Mouse (Mus musculus) right cerebral cortex, postnatal 10 days (tissue): ENCODE measurements around the gene Kirrel3.

ENCODE experiments used
- DNase-seq, 2 experiments: peaks; one replicate each; pipeline ENCODE4 v3.0.0; 2021; ENCODE audit warnings: low spot score in 2 of 2

Gene Kirrel3

DNA sequence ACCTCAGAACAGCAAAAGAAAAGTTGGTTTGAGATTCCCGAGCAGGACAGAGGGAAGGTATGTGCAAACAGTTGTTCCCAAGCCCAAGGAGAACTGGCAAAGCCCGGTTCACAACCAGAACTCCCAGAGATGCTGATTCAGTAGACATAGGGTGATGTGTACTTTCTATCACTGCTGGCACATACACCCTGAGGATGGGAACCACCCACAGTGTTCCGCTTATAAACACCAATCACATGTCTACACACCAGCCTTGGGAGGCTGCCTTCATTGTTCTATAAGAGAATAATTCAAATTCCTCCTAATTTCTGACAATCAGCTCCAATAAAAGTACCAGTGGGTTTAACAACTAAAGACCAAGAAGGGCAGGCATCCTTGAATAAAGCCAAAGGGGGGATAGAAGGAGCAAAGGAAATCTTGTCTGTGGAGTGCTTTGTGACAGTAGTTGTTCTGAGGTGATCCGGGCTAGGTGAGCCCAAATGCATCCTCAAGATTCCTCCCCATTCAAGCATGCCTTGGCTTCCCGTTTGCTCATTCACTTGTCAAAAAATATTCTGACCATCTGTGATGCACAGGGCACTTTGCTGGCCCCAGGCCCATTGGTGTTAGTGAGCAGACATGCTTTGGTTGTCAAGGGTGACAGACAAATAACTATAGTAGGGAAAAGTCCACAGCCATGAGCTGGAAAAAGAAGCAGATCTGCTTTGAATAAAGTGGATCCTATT is 266.5 kb downstream of the Kirrel3 start:
- DNase-seq, result peak in 1 of 2 experiments; percentile 44

- DNase-seq, result peak; percentile 66 to 78
Observed at GRCm38 (mm10) chr9:34752801-34753170, 267.1 kb downstream of the Kirrel3 start.

DNA sequence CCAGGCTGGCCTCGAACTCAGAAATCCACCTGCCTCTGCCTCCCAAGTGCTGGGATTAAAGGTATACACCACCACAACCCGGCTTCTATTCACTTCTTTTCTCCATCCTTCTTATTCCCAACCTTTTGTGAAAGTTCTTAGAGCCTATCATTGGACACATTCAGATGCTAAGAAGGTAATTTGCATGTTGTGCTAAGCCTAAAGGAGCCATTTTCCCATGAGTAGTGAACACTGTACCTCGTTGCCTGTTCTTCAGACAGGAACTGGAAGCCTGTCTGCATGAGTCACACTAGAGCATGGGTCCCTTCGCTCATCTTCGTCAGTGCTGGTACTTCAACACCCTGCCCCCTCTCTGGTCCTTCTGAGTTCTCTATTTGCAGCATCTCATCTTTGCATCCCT is 268.2 kb downstream of the Kirrel3 start:
- no peak for DNase-seq

- DNase-seq, result no peak
Observed at GRCm38 (mm10) chr9:34754523-34755097, 268.9 kb downstream of the Kirrel3 start.

DNA sequence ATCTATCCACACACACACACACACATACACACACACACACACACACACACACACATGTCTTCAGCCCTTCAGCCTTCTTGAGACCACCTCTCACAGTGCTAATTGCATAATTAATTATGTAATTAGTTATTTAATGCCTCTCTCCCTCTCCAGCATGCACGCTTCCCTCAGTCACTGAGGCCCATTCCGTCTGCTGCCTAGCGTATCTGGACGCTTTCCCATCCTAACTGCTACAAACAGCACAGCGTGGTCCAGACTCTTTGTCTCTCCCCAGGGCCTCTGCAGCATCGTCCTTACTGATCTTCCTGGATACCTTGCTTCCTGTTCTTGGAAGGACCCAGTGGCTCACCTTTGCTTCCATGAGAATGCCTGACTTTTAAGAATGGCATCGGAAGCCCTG is 270.4 kb downstream of the Kirrel3 start:
- no peak for DNase-seq

DNA sequence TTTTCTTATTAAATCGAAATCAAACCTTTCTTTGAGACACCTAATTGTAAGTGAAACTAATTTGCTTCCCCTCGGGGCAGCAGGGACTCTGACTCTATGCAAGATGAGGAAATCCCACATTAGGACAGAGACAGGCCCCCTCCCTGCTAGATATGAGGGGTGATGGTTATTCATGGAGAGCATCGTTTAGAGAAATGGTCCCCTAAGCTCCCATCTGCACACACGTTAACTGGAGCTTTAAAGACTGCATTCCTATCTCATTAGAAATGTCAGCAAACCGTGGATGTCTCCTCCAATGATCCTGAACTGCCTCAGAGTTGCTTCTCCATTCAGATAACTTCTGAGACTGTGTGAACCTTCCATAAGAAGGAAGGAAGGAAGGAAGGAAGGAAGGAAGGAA is 273.2 kb downstream of the Kirrel3 start:
- DNase-seq, result no peak

GRCm38 (mm10) chr9:34760521-34760920 is 274.8 kb downstream of the Kirrel3 start:
- no peak for DNase-seq

DNA sequence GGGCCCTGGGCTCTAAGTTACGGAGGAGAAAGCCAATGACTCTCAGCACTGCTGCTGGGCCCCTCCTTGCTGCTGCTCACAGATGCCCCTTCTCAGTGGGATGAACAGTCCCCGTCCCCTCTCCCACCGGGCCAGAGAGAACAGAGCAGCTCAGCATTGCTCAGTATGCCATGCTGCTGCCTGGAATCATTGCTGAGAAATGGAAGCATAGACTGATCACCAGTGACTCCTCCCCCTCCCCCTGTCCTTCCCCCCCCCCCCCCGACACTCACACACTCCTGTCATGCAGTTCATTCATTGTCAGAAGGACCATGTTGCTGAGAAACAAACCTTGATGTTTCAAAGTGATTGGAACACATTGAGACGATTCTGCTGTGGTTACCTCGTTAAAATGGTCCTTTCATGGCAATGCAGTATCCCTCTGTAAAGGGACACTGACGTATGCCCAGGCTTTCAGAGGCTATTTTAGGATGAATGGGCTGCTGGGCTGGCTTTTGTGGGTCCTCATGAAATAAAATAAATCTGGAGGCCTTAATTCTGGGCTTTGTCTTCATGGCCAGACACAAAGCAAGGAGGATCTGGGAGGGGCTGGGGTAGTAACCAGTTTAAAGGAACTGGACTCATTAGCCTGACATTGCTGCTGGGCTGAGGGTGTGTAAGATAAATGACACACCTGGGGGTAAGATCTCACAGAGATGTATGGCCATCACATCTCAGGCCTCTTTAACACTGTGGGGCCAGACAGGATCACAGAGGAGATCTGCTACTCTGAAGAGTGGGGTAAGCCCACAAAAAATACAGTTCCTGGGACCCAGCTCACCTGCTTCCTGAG is 281.3 kb downstream of the Kirrel3 start:
- no peak for DNase-seq

- no peak for DNase-seq
Observed at GRCm38 (mm10) chr9:34768961-34769360, 283.3 kb downstream of the Kirrel3 start.

DNA sequence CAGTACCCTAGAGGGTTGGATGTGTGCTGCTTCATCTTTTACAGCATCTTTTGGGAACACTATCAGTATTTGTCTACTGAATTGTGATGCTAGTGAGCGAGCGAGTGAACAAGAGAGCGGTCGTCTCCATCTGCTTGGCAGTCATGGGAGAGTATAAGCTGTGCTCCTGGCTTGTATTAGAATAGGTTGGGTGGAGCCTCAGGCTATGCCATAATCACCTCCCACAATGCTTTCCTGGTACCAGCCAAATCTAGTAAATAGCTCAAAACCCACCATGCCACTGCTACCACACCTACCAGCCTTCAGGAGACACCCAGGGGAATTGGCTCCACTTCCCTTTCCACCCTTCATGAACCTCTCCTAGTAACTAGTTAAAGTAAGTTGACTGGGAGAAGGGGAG is 285.3 kb downstream of the Kirrel3 start:
- DNase-seq, result no peak

DNA sequence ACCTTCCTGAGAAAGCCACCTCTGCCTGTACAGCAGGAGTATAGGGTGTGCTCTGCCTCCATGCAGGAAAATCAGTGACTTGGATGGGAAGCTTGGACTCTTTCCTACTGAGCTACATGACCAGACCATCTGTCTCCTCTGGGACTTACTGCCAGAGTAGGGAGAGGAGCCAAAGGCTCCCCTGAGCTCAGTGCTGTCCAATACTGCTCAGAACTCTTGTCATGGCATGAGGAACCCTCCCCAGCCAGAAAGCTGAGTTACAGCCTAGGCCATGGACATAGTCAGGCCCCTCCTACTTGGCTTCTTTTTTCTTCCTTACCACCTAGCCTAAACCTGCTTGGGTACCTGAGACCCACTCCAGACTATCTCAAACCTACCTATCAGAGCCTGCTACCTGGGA is 285.7 kb downstream of the Kirrel3 start:
- no peak for DNase-seq

DNA sequence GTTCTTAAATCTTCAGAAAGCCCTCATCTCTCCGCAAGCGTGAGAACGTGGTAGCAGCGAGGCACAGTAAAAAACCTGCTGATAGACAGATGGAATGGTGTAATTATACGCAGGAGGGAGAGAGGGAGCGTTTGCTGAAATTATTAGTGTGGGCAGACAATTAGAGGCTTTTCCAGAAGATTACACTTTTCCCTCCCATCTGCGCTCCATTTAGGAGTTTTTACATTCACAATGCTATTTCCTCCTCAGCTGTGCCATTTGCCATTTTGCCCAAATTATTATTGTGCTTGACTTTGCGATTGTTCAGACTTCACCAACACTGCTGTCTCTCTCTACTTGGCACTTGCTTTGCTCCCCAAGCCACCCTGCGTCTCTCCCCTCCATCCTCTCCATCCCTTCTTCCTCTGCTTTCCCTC is 286.3 kb downstream of the Kirrel3 start:
- peak; percentile 52 to 60 for DNase-seq

DNA sequence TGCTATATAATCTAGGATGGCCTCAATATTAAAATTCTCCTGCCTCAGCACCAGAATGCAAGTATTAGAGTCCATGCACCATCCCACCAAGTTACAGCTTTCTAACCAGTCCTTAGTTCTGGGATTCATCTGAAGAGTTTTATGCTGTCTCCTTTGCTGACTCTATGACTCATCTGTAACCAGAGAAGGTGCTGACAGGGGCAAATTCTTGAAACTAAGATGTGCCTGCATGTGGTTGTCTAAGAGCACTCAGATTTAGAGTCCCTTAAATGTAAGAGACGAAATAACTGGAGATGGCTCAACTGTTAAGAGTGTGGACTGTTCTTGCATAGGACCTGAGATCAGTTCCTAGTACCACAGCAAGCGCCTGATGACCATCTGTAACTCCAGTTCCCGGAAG is 295.7 kb downstream of the Kirrel3 start:
- no peak for DNase-seq

DNA sequence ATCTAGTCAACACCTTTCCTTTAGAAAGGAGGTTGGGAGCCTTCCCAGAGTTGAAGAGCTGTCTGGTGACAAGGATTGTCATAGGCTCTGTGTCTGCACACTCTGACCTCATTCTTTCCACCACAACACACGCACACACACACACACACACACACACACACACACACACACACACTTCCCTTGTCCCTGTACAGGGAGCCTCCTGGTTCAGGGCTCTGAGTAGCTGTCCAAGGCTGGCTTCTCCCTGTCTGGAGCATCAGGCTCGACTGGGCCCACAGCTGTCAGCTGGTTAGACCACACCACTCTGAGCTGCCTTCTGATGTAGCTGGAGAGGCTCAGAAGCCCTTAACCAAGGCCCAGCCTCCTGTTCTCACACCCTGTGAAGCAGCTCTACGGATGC is 302.2 kb downstream of the Kirrel3 start:
- DNase-seq, result no peak

GRCm38 (mm10) chr9:34795226-34795625 is 309.5 kb downstream of the Kirrel3 start:
- DNase-seq, result no peak

- no peak for DNase-seq
Observed at GRCm38 (mm10) chr9:34797688-34798339, 312.1 kb downstream of the Kirrel3 start.

GRCm38 (mm10) chr9:34801662-34802061 is 316.0 kb downstream of the Kirrel3 start:
- no peak for DNase-seq

DNA sequence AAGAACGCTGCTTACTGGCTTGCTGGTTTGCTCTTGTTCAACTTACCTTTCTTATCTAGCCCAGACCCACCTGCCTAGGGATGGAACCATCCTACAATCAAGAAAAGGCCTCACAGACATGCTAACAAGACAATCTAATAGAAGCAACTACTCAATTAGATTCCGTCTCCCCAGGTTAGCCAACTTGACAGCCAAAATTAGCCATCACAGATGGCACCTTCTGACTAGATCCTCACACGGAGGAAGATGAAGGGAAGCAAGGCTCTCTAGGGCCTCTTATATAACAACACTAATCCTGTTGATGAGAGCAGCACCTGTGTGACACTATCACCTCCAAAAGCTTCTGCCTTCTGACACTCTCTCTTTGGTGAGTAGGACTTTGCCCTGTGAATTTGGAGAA is 321.2 kb downstream of the Kirrel3 start:
- DNase-seq, result no peak

- DNase-seq, result no peak
Observed at GRCm38 (mm10) chr9:34809993-34810513, 324.4 kb downstream of the Kirrel3 start.

- DNase-seq, result no peak
Observed at GRCm38 (mm10) chr9:34818325-34818976, 332.8 kb downstream of the Kirrel3 start.

DNA sequence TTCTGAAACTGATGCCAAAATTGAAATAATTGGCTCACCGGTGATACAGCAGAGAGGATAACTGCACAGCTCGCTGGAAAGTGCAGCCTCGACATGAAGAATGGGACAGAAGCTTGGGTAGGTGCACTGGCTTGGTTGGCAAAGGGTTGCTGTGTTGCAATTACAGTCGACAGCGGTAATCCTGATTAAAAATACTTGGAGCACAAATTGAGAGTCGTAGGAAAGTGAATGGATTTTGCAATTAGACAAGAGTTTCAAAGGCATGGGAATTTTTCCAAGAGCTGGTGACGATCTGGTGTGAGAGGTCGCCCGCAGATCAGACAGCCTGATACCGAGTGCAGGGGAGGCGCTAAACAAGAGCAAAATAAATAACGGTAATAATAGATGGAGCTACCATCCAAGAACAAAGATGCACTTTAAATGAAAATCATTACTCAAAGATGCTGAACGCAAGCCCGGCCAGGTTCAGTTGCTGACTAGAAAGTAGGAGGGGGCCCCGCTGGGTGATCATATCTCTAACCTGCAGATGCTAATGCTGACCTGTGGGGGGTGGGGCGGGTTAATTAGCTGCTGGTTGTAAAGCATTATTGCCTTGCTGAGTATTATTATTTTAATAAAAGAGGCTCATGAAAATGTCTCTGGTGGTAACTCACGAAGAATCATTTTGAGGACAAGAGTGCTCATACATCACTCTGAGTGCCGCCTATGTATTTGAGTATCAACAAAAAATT is 338.8 kb downstream of the Kirrel3 start:
- no peak for DNase-seq
